Mouse (Mus musculus) heart, embryonic 11.5 days (tissue): ENCODE measurements around the gene Msrb1. TPM values are rescaled to one million over a fixed set of nuclear protein-coding genes. Genes with fewer than 3 reads are reported as not detected.

Experiments used
- ATAC-seq: fragments of 200-750 bp; cut with Nextera tagmentation; replicated peaks from 2 replicates; pipeline ENCODE4 v1.8.0; 2017; ENCODE audit warnings: moderate library complexity; ENCODE audit not compliant: insufficient number of reproducible peaks, low FRiP score, low TSS enrichment
- H3K27ac ChIP-seq: fragments of 300-500 bp; sonication (generic); 2 replicates; pipeline ENCODE4 v1.5.1; 2014; ENCODE audit warnings: mild to moderate bottlenecking, low read depth, low read length
- H3K27me3 ChIP-seq: fragments of 300-500 bp; sonication (generic); 2 replicates; pipeline ENCODE4 v1.6.1; 2014; ENCODE audit warnings: mild to moderate bottlenecking, low read length, mixed read lengths; ENCODE audit not compliant: control insufficient read depth, insufficient read depth
- H3K36me3 ChIP-seq: fragments of 300-500 bp; sonication (generic); 2 replicates; pipeline ENCODE4 v1.6.1; 2014; ENCODE audit warnings: mild to moderate bottlenecking, low read length, moderate library complexity, mixed read lengths; ENCODE audit not compliant: control insufficient read depth, insufficient read depth
- H3K4me1 ChIP-seq: fragments of 300-500 bp; sonication (generic); 2 replicates; pipeline ENCODE4 v1.6.1; 2014; ENCODE audit warnings: low read length; ENCODE audit not compliant: control insufficient read depth, insufficient read depth
- H3K4me2 ChIP-seq: fragments of 300-500 bp; sonication (generic); 2 replicates; pipeline ENCODE4 v1.6.1; 2014; ENCODE audit warnings: mild to moderate bottlenecking, moderate library complexity
- H3K4me3 ChIP-seq: fragments of 300-500 bp; sonication (generic); 2 replicates; pipeline ENCODE4 v1.5.1; 2014; ENCODE audit warnings: low read depth, low read length
- H3K9ac ChIP-seq: fragments of 300-500 bp; sonication (generic); 2 replicates; pipeline ENCODE4 v1.6.1; 2014; ENCODE audit warnings: mild to moderate bottlenecking, low read depth, low read length, moderate library complexity
- H3K9me3 ChIP-seq: fragments of 300-500 bp; sonication (generic); replicated peaks from 2 replicates; pipeline ENCODE4 v1.6.1; 2016; ENCODE audit warnings: low read length; ENCODE audit not compliant: control insufficient read depth
- WGBS: fragments of 180-500 bp; shearing (Covaris S2); extraction: QIAGEN DNeasy Blood & Tissue Kit; methylation state at CpG from one replicate; pipeline ENCODE4 v1.1.7; 2014; ENCODE audit not compliant: insufficient replicate concordance; 5-methylcytosine and 5-hydroxymethylcytosine counted together
- polyA plus RNA-seq: library from polyadenylated mRNA; unstranded; fragments of >200 nt; fragmentation: Nextera tagmentation; extraction: Ambion mirVana; gene quantifications from 2 replicates; pipeline ENCODE4 v1.2.1, GENCODE M21; 2014

Msrb1 gene
- 19.5 and 20.9 TPM in 2 replicates for polyA plus RNA-seq

DNA sequence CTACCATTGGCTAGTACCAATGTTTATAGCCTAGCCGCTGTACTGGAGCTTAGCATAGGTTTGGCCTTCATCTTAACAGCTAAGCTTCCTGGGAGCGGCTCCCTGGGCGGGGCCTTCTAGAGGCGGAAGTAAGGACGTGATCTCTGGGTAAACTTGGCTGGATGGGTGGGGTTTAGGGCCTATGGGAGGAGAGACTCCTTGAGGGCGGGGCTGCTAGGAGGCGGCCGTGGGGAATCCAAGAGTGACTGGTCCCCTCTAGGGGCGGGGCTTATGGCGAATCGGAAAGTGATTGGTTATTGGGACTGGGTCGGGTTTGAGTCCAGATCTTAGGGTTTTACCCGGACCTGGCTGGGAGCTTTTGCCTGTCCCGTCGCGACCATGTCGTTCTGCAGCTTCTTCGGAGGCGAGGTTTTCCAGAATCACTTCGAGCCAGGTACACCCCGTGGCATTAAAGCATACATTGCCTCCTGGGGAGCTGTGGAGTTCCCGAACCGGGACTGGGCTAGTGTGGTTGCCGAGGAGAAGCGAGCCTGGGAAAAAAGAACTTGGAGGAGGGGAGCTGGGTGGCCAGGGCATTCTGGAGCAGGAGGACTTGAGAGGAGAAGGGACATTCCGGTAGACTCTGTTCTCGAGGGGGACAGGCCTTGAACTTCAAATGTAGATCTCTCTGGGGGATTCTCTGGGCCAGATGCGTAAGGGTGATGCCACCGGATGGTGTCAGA lies at the start of gene Msrb1:
Gene Msrb1 (plus strand): TSS at position 313 of the 722 bp plus-strand sequence.
- H3K27ac ChIP-seq, result peak within 1 kb of the TSS; percentile 57
- peak within 1 kb of the TSS; percentile 94 for H3K4me2 ChIP-seq
- H3K4me3 ChIP-seq, result peak within 1 kb of the TSS; percentile 73
- WGBS, result under 1% methylated on average over 29 of the region's 29 CpGs
- H3K9me3 ChIP-seq, result no peaks in the 10 kb centered on the region
- ATAC-seq, result peak; percentile 93
- peaks cover 14% of the 10 kb centered on the region for H3K4me1 ChIP-seq
- H3K9ac ChIP-seq, result peak within 1 kb of the TSS; percentile 78
- no peaks in the 10 kb centered on the region for H3K36me3 ChIP-seq
- no peaks in the 10 kb centered on the region for H3K27me3 ChIP-seq

DNA sequence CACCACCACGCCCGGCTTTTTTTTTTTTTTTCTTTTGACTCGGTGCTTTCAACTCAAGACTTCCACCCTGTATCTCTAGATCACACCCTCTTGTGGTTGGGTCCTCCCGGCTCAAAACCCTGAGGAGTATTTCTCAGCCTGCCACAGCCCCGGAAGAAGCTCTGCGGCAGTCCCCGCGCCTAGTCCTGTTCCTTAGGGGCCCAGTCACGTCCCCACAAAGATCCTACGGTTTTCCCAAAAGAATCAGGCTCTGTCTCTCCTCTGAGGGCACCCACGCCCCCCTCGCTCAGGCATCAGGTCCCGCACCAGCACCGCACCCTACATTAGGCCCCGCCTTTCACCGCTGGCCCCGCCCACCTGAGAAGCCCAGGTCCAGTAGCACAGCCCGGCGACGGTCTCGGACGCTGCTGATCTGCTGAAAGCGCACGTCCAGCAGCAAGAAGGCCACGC lies 49.3 kb upstream of the Msrb1 start:
- peak; percentile 74 for ATAC-seq
- Histone ChIP-seq H3K4me3 (peak overlapping the region; percentile 37), H3K36me3 (no peaks in the 10 kb centered on the region), H3K4me2 (peak overlapping the region; percentile 71), H3K27ac (no peak overlapping the region), H3K27me3 (peaks cover 45% of the 10 kb centered on the region), H3K9me3 (no peaks in the 10 kb centered on the region), H3K4me1 (peaks cover 8% of the 10 kb centered on the region), H3K9ac (peak overlapping the region; percentile 46; the same call in 1 of the 2 replicates)
- WGBS, result 2% methylated on average over 25 of the region's 25 CpGs

DNA sequence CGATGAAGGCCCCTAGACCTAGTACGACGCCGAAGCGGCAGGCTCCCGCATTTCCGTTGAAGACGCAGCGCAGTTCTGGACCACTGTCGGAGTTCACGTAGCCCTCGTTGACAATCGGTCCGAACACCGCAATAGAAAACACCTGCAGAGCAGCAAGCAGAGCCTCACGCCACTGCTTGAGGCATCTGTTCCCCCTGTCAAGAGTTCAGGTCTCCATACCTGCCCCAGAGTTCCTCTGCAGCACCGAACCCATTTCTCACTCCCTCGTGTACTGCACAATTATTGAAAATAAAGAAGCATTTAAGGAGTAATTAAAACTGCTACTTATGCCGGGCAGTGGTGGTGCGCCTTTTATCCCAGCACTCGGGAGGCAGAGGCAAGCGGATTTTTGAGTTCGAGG lies 48.8 kb upstream of the Msrb1 start:
- peak overlapping the region; percentile 46; the same call in 1 of the 2 replicates for H3K9ac ChIP-seq
- no peak overlapping the region for H3K27ac ChIP-seq
- H3K27me3 ChIP-seq, result peaks cover 45% of the 10 kb centered on the region

DNA sequence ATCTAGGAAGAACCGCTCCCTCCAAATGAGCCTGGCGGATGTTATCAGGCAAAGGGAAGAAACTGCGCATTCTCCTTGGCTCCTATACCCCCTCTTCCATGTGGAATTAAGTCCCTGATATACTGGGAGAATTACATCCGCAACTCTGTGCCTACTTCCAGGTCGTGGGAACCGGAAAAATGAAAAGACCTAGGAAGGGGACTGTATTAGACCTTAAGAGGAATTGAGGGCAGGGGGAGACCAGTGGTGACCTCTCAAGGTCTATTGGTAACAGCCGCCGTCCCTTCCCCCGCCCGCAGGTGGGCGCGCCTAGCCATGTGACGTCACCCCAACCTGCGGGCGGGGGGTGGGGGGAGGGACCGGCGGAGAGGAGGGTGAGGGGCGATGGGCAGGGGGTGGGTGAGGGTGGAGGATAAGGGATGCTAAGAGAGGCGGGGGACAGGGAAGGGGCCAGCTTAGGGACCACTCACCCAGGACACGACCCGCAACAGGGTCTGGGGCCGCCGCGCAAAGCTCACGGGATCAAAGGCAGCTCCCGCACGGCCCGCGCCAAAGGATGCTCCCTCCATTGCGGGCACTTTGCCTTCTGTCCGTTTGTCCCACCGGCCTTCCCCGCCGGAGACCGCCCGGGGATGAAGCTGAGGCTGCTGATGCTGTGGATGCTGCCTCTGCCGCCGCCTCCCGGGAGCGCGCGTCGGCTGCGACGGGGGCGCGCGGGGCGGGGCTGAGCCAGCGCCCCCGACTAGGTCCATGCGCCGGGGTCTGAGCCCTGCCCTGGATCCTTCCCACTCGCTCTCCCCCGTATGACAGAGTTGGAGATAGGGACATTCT lies 47.0 kb upstream of the Msrb1 start, which contains the start of gene Syngr3:
Gene Syngr3 (minus strand): TSS at position 705 of the 831 bp plus-strand sequence.
- H3K4me1 ChIP-seq, result peaks cover 8% of the 10 kb centered on the region
- peaks cover 45% of the 10 kb centered on the region for H3K27me3 ChIP-seq
- peak within 1 kb of the TSS; percentile 91 for H3K4me2 ChIP-seq
- H3K27ac ChIP-seq, result no peak within 1 kb of the TSS
- WGBS, result under 1% methylated on average over 55 of the region's 55 CpGs
- H3K9ac ChIP-seq, result peak within 1 kb of the TSS; percentile 47
- H3K9me3 ChIP-seq, result no peaks in the 10 kb centered on the region
- 0 out of 2 replicates have a peak, but pooled peaks cover 5% of the 10 kb centered on the region for H3K36me3 ChIP-seq
- no peak for ATAC-seq
- peak within 1 kb of the TSS; percentile 64 for H3K4me3 ChIP-seq

More for the DNA sequence above, 48.8 kb upstream of the Msrb1 start:
- Histone ChIP-seq H3K4me2 (peak overlapping the region; percentile 71), H3K4me3 (peak overlapping the region; percentile 37), H3K4me1 (peaks cover 8% of the 10 kb centered on the region), H3K36me3 (0 out of 2 replicates have a peak, but pooled peaks cover under 1% of the 10 kb centered on the region), H3K9me3 (no peaks in the 10 kb centered on the region)
- 16% methylated on average over 23 of the region's 23 CpGs for WGBS
- ATAC-seq, result no peak

DNA sequence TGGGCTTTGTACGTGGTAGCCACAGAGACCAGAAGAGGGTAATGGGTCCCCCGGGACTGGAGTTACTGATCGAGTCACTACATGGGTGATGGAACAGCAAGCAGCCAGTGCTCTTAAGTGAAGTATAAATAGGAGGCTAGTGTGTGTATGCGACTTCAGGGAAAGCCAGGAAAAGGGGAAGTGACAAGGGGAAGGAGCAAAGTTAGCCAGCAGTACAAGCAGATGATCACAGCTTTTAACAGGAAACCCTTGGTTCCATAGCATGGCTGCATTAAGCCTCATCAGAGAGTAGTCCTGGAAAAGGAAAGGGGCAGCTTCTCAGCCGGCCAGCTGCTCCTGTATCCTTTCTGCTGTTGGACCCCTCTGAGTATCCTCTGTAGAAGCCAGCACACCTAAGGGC lies 44.1 kb upstream of the Msrb1 start:
- 83% methylated on average over 5 of the region's 5 CpGs for WGBS
- peaks cover 38% of the 10 kb centered on the region for H3K27me3 ChIP-seq
- H3K9ac ChIP-seq, result no peak overlapping the region
- no peaks in the 10 kb centered on the region for H3K9me3 ChIP-seq
- no peak overlapping the region for H3K27ac ChIP-seq
- no peak overlapping the region for H3K4me3 ChIP-seq
- no peak overlapping the region for H3K4me2 ChIP-seq
- H3K36me3 ChIP-seq, result 0 out of 2 replicates have a peak, but pooled peaks cover 5% of the 10 kb centered on the region
- ATAC-seq, result no peak
- H3K4me1 ChIP-seq, result peaks cover 11% of the 10 kb centered on the region

DNA sequence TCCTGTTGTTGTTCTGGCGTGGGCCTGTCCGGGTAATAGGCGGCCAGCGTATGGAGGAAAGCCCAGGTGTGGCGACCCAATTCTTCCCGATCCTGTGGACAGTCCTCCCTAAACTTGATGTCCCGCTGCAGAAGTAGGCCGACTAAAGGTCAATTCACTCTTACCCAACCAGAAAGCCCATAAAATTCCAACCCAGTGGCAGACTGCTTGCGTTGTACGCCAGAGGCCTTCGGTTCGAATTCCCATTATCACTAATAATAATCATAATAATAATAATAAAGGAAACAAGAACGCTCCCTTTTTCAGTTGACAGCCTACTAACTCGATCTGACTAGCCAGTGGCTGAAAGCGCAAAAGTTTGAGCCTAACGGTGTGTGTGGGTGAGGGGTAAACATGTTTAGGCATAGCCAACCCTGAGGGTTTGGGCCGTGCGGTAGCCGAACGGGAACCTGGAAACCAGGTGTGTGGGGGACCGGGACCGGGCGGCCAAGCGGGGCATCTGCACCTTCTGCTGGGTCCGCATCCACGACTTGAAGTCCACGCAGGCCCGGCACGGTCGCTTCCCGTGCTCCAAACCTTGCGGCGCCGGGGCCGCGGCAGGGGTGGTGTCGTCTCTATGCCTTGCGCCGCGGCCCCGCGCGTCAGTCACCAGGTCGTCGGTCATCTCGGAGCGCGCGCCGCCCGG lies 41.0 kb upstream of the Msrb1 start:
- Histone ChIP-seq H3K4me2 (peak overlapping the region; percentile 89), H3K9me3 (no peaks in the 10 kb centered on the region), H3K36me3 (peaks cover 10% of the 10 kb centered on the region), H3K4me3 (peak overlapping the region; percentile 90), H3K4me1 (peaks cover 14% of the 10 kb centered on the region), H3K9ac (peak overlapping the region; percentile 90), H3K27ac (peak overlapping the region; percentile 78), H3K27me3 (peaks cover 9% of the 10 kb centered on the region)
- WGBS, result 8% methylated on average over 45 of the region's 51 CpGs
- peak; percentile 33; the same call in 1 of the 2 replicates for ATAC-seq

DNA sequence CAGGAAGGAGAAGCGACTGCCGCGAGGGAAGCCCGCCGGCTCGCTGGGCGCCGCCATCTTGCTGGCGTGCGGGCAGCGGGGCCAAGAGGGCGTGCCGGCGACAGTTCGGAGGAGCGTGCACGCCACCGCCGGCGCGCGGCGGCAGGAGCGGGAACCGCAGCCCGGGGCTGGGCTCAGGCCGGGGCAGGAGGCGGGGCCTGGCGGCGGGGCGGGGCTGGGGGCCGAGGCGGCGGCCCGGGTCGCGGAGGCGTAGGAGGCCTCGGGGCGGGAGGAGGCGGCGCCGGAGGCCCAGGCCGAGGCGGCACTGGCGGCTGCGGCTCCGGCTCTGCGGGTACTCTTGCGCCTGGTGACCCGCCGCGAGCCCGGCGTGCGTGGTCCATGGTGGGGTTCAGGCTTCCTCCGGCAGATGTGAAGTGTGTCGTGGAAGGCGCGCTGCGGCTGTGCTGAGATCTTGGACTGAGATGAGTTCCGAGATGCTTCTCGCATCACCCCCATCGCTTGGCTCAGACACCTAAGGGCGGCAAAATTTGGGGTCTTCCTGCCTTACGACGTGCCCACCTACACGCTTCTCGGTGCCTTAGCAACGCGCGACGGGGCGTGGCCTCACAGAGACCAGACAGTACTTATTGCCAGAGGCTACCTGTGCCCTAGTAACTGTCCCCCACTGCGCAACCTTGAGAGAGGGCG lies 40.3 kb upstream of the Msrb1 start, which contains the start of the genes Gfer and Noxo1:
Gene Gfer (minus strand): TSS at position 146 of the 687 bp plus-strand sequence.
Gene Noxo1 (plus strand): TSS at position 224 of the 687 bp plus-strand sequence.
- Histone ChIP-seq H3K4me1 (peaks cover 14% of the 10 kb centered on the region), H3K4me3 (peak within 1 kb of the TSS; percentile 90), H3K27me3 (peaks cover 3% of the 10 kb centered on the region), H3K36me3 (peaks cover 14% of the 10 kb centered on the region), H3K4me2 (peak within 1 kb of the TSS; percentile 89), H3K9me3 (no peaks in the 10 kb centered on the region), H3K27ac (peak within 1 kb of the TSS; percentile 78), H3K9ac (peak within 1 kb of the TSS; percentile 90)
- peak; percentile 93 for ATAC-seq
- under 1% methylated on average over 64 of the region's 76 CpGs for WGBS
